Comparison of ENCODE assay signal across 31 mouse cellular contexts in the genomic region with DNA sequence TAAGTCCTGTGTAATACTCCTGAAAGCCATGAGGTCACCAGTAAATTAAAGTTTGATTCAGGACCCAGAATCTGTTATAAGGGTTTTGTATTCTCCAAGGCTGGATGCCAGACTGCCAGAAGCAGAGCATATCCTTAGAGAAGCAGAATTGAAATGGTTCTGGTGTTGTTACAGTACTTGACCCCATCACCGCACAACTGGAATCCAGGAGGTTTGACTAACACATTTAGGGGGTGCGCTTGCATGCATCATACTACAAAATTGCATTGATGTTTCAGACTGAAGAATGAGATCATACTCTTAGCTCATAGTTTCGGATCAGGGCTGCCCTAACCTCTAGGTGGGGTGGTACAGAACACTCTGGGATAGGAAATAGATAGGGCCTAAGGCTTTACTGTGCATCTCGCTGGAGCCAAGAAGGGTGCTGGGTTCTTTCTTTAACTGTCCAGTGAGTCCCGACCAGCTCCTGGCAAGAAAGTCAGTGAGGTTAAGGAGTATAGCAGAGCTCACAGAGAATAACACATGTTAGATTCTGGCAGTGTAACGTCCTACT.
DNase-seq lines count a peak whose midpoint lies in the region; ATAC-seq lines count a peak whose summit lies in the region.
"Had no signal": no experiment of that assay in that cellular context is flagged by ENCODE, and none has a peak within 500 bp of the region (broad histone marks: within the 10 kb centered on the region; RNA-seq: fewer than 3 reads in every experiment).

No protein-coding gene starts in this region.

- peak; percentile 57; the same call in 1 of the 2 replicates for ATAC-seq in embryonic facial prominence, embryonic 14.5 days (ENCODE audit: low read depth)
- ATAC-seq in heart, embryonic 11.5 days (replicated peaks; ENCODE audit: insufficient number of reproducible peaks, low FRiP score, low TSS enrichment) = no peak
- ATAC-seq in limb, embryonic 15.5 days (ENCODE audit: insufficient number of reproducible peaks, low FRiP score, low TSS enrichment, low read depth) = peak; percentile 81
- ATAC-seq: forebrain, embryonic 14.5 days; intestine, embryonic 16.5 days; midbrain, embryonic 16.5 days had no signal

- no peaks in the 10 kb centered on the region for H3K36me3 ChIP-seq in embryonic facial prominence, embryonic 14.5 days (ENCODE audit: control insufficient read depth, insufficient read depth, low read length)
- no peaks in the 10 kb centered on the region for H3K36me3 ChIP-seq in embryonic facial prominence, embryonic 10.5 days (replicated peaks)
- H3K36me3 ChIP-seq in heart, embryonic 11.5 days (ENCODE audit: control insufficient read depth, insufficient read depth, low read length) = no peaks in the 10 kb centered on the region
- H3K36me3 ChIP-seq in limb, embryonic 15.5 days = no peaks in the 10 kb centered on the region
- H3K36me3 ChIP-seq: embryonic facial prominence, embryonic 15.5 days; G1E; hindbrain, embryonic 13.5 days had no signal

- no peak overlapping the region for H3K4me3 ChIP-seq in embryonic facial prominence, embryonic 14.5 days (ENCODE audit: low read depth, low read length)
- no peak overlapping the region for H3K4me3 ChIP-seq in embryonic facial prominence, embryonic 10.5 days
- no peak overlapping the region for H3K4me3 ChIP-seq in heart, embryonic 11.5 days (ENCODE audit: low read depth, low read length)
- no peak overlapping the region for H3K4me3 ChIP-seq in limb, embryonic 15.5 days
- H3K4me3 ChIP-seq: embryonic facial prominence, embryonic 15.5 days; hindbrain, embryonic 13.5 days; left cerebral cortex, adult 2 months had no signal

- WGBS in embryonic facial prominence, embryonic 14.5 days = 77% methylated on average over 6 of the region's 6 CpGs
- WGBS in embryonic facial prominence, embryonic 10.5 days = 89% methylated on average over 6 of the region's 6 CpGs
- 78% methylated on average over 6 of the region's 6 CpGs for WGBS in heart, embryonic 11.5 days (ENCODE audit: insufficient replicate concordance)
- 62% methylated on average over 6 of the region's 6 CpGs for WGBS in limb, embryonic 15.5 days

- peaks cover 5% of the 10 kb centered on the region; the same call in 1 of the 2 replicates for H3K4me1 ChIP-seq in embryonic facial prominence, embryonic 14.5 days (ENCODE audit: control insufficient read depth, insufficient read depth, low read length)
- peaks cover 16% of the 10 kb centered on the region for H3K4me1 ChIP-seq in embryonic facial prominence, embryonic 10.5 days
- no peaks in the 10 kb centered on the region for H3K4me1 ChIP-seq in heart, embryonic 11.5 days (ENCODE audit: control insufficient read depth, insufficient read depth, low read length)
- H3K4me1 ChIP-seq in limb, embryonic 15.5 days = peaks cover 10% of the 10 kb centered on the region; the same call in 1 of the 2 replicates
- H3K4me1 ChIP-seq: hindbrain, embryonic 13.5 days had no signal

- no peak overlapping the region for H3K4me2 ChIP-seq in embryonic facial prominence, embryonic 14.5 days (ENCODE audit: low read depth, low read length)
- H3K4me2 ChIP-seq in heart, embryonic 11.5 days = no peak overlapping the region
- no peak overlapping the region for H3K4me2 ChIP-seq in limb, embryonic 15.5 days
- H3K4me2 ChIP-seq: embryonic facial prominence, embryonic 15.5 days; hindbrain, embryonic 13.5 days had no signal

- H3K27me3 ChIP-seq in embryonic facial prominence, embryonic 14.5 days (replicated peaks; ENCODE audit: control insufficient read depth, insufficient read depth, low read length) = no peaks in the 10 kb centered on the region
- 0 out of 2 replicates have a peak, but pooled peaks cover 4% of the 10 kb centered on the region for H3K27me3 ChIP-seq in embryonic facial prominence, embryonic 10.5 days (replicated peaks; ENCODE audit: low read depth, poor library complexity, severe bottlenecking)
- H3K27me3 ChIP-seq in heart, embryonic 11.5 days (ENCODE audit: control insufficient read depth, insufficient read depth, low read length) = no peaks in the 10 kb centered on the region
- no peaks in the 10 kb centered on the region for H3K27me3 ChIP-seq in limb, embryonic 15.5 days
- H3K27me3 ChIP-seq: embryonic facial prominence, embryonic 15.5 days; hindbrain, embryonic 13.5 days had no signal

- no peak overlapping the region for H3K9ac ChIP-seq in embryonic facial prominence, embryonic 14.5 days (ENCODE audit: low read depth, low read length)
- no peak overlapping the region for H3K9ac ChIP-seq in heart, embryonic 11.5 days (ENCODE audit: low read depth, low read length)
- H3K9ac ChIP-seq in limb, embryonic 15.5 days = no peak overlapping the region
- H3K9ac ChIP-seq: embryonic facial prominence, embryonic 15.5 days; hindbrain, embryonic 13.5 days; liver, embryonic 14.5 days had no signal

- no peaks in the 10 kb centered on the region for H3K9me3 ChIP-seq in embryonic facial prominence, embryonic 14.5 days (ENCODE audit: control insufficient read depth, low read length)
- H3K9me3 ChIP-seq in embryonic facial prominence, embryonic 10.5 days = no peaks in the 10 kb centered on the region
- no peaks in the 10 kb centered on the region for H3K9me3 ChIP-seq in heart, embryonic 11.5 days (replicated peaks; ENCODE audit: control insufficient read depth, low read length)
- H3K9me3 ChIP-seq in limb, embryonic 15.5 days = no peaks in the 10 kb centered on the region
- H3K9me3 ChIP-seq: embryonic facial prominence, embryonic 15.5 days; G1E; hindbrain, embryonic 13.5 days had no signal

- DNase-seq in embryonic facial prominence, embryonic 14.5 days (ENCODE audit: low spot score) = peak; percentile 62
- no peak for DNase-seq in embryonic facial prominence, embryonic 10.5 days (ENCODE audit: low spot score)
- peak; percentile 6 for DNase-seq in heart, adult 8-10 months (ENCODE audit: low spot score)
- DNase-seq in gastrocnemius, postnatal 14 days = peak; percentile 13
- DNase-seq in thymus, postnatal 4 days = no peak
- DNase-seq in layer of hippocampus, postnatal 25 days (ENCODE audit: extremely low spot score in 1 of 2, low spot score in 1 of 2) = no peak
- DNase-seq: adrenal gland, postnatal 25 days; cerebellum, adult 18-20 months; cerebellum, postnatal 10 days; heart, postnatal 36 days; kidney, adult 9 months; kidney, postnatal 10 days; layer of hippocampus, adult 9-11 months; liver; lung, adult 2 months; lung, postnatal 10 days; right cerebral cortex, postnatal 25 days; spleen, adult 18-20 months; thymus, adult 18-20 months; thymus, postnatal 25 days had no signal

- intact Hi-C loops in gastrocnemius, postnatal 14 days (cut with DNase I; ENCODE audit: low total_unique reads) = no loop called here

- no peak overlapping the region for H3K27ac ChIP-seq in embryonic facial prominence, embryonic 14.5 days (replicated peaks; ENCODE audit: low read depth, low read length)
- H3K27ac ChIP-seq in embryonic facial prominence, embryonic 10.5 days (replicated peaks) = no peak overlapping the region
- H3K27ac ChIP-seq in heart, embryonic 11.5 days (ENCODE audit: low read depth, low read length) = no peak overlapping the region
- H3K27ac ChIP-seq in limb, embryonic 15.5 days = peak overlapping the region; percentile 19; the same call in 1 of the 2 replicates
- H3K27ac ChIP-seq: embryonic facial prominence, embryonic 15.5 days; hindbrain, embryonic 13.5 days; left cerebral cortex, adult 2 months; liver, embryonic 14.5 days; macrophage had no signal

Comparison
In these comparisons a context has a peak if more than half of its experiments do, and no peak if none do; other contexts are left out.
1. DNase-seq: peak in embryonic facial prominence, embryonic 14.5 days (single experiment), heart, adult 8-10 months (single experiment) and gastrocnemius, postnatal 14 days (single experiment); none in embryonic facial prominence, embryonic 10.5 days (single experiment), thymus, postnatal 4 days (single experiment) and layer of hippocampus, postnatal 25 days (0 of 2).